Mouse (Mus musculus) adrenal gland, adult 2 months (tissue): Measurements from ENCODE around the gene Rtn4ip1. TPM values are rescaled to one million over a fixed set of nuclear protein-coding genes. Genes with fewer than 3 reads are reported as not detected.
A peak's percentile ranks its signal among the peaks of the same experiment; 100 is the strongest.
"Not testable (repeated sequence)": the region's sequence is repeated elsewhere in the genome, so short reads cannot be mapped to it uniquely, and the experiment has no call there.

ENCODE experiments used
- DNase-seq: peaks from one replicate; pipeline ENCODE4 v3.0.0; 2021
- polyA plus RNA-seq: library from polyadenylated mRNA; depleted of rRNA; stranded (reverse); fragments of >200 nt; gene quantifications from 2 replicates; pipeline ENCODE4 v1.2.3, GENCODE M21; 2012
- total RNA-seq, 2 experiments: library from RNA; stranded (reverse); gene quantifications; 2 replicates each; pipeline ENCODE4 v1.2.3; 2021

Gene Rtn4ip1
- total and polyA plus RNA-seq, 3 experiments, result 6.2 to 30.3 (median 26.3) TPM

DNA sequence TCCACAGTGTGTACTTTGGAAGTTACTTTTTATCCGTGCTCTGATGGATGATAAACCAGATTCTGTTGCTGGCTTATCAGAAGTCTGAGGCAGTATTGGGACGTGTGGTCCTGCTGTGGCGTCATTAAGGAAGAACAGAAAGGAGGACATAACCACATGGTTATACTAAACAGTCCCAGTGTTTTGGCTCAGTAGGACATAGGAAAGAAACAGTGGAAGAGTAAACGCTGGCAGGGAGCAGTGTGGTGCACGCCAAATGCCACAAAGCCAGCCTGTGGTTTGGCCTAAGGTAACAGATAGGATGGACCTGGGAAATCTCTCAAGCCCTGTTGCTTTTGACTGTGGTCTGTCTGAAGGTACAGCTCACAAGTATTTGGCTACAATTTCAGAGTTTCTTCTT, 27.0 kb downstream of the Rtn4ip1 start:
- no peak for DNase-seq

DNA sequence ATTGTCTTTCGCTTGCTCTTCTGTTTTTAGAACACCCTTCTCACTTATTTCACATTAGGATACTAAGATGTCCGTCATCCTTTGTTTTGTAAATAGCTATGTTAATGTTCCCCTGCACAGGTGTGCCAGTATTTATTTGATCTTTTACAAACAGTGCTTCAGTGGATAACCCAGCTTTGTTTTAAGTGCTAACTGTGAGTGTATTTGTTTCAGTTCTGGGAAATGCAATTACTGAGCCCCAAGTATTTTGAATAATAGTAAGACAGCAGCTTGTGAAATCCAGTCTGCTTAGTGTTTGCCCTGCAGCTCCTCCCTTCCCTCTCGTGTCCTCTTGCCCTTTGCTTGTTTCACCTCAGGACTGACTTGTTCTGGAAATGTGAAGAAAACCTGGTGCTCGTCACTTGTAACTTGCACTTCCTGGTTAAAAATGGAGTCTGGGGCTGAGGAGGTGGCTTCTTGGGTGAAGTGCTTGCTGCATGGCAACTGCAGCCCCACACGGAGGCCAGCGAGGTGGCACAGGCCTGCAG, 37.6 kb downstream of the Rtn4ip1 start:
- no peak for DNase-seq

DNA sequence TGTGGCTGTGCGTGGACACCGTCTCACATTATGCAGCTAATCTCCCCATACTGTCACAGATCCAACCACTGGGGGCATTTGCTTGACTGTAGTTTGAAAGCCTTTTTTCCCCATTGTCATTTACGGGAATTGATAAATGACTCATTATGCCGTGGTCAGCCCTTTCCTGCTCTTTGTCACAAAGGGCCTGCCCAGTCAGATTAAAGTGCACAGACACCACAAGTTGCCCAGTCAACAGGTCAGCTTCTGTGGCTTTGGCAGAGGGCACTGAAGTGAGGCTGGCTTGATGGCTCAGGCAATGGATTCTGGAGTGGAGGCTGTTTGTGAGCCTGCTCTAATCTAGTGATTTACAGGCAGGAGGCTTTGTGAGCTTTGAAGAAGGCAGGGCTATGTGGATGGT, 42.1 kb downstream of the Rtn4ip1 start:
- peak; percentile 29 for DNase-seq

GRCm38 (mm10) chr10:43945435-43945834, 43.8 kb downstream of the Rtn4ip1 start:
- no peak for DNase-seq

DNA sequence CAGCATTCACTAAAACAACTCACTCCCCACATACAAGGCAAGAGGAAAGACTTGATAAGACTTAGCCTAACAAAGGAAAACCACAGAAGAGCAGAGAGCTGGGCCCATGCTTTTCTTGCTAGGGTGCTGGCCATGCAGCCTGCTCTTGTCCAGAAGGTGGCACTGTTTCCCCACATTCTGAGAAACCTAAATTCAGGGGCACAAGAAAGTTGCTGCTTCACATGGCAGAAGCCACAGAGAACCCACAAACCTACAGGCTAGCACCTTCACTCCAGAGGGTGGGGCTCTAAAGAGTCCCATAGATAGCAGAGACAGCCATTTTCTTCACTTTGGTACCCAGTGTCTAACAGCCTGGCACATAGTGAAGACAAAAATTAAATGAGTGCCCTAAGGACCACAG, 52.3 kb downstream of the Rtn4ip1 start:
- DNase-seq, result peak; percentile 45

DNA sequence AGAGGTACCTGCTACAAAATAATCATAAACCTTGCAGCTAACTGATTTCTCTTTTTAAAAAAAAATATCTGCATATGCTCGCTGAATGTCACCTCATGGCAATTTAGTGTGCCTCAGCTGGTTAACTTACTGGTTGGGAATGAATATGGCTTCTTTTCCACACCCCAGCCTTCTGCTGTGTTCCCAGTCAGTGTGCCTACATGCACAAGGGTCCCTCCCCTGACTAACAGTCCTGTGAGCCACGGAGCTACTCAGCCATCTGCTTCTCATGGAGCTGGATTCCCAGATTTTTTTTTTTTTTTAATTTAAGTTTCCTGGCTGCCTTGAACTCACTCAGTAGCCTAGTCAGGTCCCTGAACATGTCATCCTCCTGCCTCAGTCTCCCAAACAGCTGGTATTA, 63.3 kb downstream of the Rtn4ip1 start:
- DNase-seq, result no peak

- DNase-seq, result no peak
Observed at GRCm38 (mm10) chr10:43973244-43973643, 71.6 kb downstream of the Rtn4ip1 start.

DNA sequence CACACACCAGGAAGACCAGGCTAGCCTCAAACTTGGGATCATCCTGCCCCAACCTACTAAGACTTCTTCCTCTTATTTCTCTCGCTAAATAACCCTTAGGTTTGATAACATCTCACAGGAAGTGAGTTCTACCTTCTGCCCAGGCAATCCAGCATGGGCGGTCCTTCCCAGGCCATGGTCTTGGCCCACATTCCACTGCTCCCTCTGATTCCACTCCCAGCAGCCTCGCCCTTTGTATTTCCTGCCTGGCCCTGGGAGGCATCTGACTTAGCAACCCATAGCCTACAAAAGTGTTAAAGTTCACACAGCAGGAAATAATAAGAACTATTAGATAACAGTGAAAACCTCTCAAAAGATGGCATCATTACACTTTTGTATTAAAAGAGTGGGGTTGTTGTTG, 75.7 kb downstream of the Rtn4ip1 start:
- DNase-seq, result peak; percentile 30

GRCm38 (mm10) chr10:43980080-43980479, 78.5 kb downstream of the Rtn4ip1 start:
- no peak for DNase-seq

DNA sequence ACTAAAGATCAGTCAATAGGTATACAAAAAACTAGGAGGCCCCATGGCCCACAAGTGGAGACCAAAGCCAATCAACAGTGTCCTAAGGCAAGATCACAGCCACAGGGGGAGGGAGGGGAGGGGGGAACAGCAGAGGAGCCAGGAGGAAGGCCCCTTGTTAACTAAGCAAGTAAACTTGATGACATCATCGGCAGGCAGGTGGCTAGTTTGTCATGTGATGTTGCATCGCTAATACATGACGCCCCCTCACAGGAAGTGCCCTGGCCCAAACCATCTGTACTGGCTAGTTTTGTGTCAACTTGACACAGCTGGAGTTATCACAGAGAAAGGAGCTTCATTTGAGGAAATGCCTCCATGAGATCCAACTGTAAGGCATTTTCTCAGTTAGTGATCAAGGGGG, 79.1 kb downstream of the Rtn4ip1 start:
- DNase-seq, result not testable (repeated sequence)

GRCm38 (mm10) chr10:43982470-43982869, 80.9 kb downstream of the Rtn4ip1 start:
- DNase-seq, result no peak

DNA sequence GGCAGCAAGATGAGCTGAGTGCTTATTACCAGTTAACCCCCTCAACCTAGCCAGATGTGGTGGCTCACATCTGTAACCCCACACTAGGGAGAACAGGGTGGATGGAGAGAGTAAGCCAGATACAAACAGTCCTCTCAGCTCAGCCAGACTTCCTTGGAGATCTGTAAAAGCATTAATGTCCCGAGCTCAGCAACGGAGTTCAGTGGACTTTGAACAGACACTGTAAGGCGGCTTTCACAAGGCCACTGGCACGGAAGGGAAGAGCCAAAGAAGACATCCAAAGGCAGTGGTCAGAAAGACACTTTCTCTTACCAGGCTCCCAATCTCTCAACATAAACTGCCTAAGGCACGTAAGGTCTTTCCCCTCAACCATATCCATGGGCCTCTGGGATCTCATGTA, 81.6 kb downstream of the Rtn4ip1 start:
- DNase-seq, result no peak

DNA sequence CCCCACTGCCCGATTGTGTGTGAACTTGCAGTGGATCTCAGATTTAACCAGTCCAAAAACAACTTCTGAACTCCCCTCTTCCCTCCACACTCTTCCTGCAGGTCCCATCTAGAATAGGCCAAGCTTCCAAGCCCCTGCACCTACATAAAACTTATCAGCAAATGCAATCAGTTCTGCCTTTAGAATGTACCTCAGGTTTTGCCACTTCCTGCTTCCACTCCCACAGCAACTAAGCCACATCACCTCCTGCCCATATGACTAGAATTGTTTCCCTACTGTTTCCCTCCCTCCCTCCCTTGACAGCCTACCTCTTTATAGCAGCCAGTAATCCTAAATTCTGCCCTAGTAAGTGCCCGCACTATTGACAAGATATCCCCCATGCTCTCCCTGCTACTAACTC, 82.3 kb downstream of the Rtn4ip1 start:
- DNase-seq, result no peak

- DNase-seq, result no peak
Observed at GRCm38 (mm10) chr10:43991268-43991667, 89.7 kb downstream of the Rtn4ip1 start.

DNA sequence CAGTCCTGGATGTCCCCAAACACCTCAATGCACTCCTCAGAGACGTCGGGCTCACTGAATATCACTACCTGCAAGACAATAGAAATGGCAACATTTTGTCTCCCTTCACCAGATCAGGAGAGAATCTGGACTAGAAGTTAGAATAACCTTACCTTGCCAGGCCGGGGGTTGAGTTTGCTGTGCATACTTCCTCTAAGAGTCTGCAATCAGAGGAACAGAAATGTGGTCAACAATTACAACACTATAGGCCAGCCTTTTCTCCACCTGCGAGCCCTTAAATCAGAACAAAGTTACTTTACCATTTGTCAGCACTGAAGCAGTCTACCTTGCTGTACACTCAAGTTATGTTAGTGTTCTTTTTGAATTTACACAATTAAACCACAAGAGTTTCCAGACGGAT, 90.9 kb downstream of the Rtn4ip1 start:
- DNase-seq, result no peak

DNA sequence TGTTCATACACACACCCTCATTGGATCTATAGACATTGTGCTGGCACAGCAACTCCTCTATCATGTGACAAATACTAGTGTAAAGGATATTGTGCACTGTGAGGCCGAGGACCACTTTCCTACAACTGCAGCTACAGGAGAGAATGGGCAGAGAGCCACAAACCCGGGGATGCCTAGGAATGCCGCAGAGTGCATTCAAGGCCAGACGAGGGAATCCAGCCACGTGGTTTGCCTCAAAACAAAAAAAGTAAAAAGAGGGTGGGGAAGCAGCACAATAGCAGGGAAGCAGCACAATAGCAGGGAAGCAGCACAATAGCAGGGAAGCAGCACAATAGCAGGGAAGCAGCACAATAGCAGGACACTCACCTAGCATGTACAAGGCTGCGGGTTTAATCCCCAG, 91.6 kb downstream of the Rtn4ip1 start:
- DNase-seq, result peak; percentile 21

GRCm38 (mm10) chr10:43995858-43996650, 94.4 kb downstream of the Rtn4ip1 start:
- no peak for DNase-seq

GRCm38 (mm10) chr10:43997276-43997675, 95.7 kb downstream of the Rtn4ip1 start:
- no peak for DNase-seq

GRCm38 (mm10) chr10:43998023-43998422, 96.4 kb downstream of the Rtn4ip1 start:
- DNase-seq, result no peak

DNA sequence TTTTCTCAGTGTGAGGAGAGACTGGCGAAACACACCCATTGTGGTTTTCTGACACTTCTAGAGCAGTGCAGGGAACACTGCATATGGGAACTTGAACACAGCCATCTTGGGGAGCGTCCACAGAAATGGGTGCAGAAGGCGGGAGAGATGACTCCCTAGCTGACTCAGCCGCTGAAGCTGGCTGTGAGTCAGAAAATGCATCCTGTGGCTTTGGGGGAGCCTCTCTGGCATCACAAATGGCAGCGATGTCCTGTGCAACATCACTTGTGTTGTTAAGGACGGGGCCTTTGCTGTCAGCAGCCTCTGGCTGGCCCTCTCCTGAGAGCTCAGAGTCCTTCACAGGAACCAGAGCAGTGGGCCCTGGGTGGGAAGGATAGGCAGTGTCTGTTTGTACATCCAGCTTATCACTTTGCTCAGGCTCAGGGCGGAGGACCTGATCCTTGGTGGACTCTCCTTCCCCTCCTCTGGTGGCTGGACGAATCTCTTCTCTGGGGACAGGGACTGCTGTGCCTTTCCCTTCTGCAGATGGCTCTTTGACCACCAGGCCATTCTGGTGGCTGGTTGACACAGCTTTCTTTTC, 97.0 kb downstream of the Rtn4ip1 start:
- DNase-seq, result no peak

- DNase-seq, result no peak
Observed at GRCm38 (mm10) chr10:44000156-44000865, 98.7 kb downstream of the Rtn4ip1 start.

DNA sequence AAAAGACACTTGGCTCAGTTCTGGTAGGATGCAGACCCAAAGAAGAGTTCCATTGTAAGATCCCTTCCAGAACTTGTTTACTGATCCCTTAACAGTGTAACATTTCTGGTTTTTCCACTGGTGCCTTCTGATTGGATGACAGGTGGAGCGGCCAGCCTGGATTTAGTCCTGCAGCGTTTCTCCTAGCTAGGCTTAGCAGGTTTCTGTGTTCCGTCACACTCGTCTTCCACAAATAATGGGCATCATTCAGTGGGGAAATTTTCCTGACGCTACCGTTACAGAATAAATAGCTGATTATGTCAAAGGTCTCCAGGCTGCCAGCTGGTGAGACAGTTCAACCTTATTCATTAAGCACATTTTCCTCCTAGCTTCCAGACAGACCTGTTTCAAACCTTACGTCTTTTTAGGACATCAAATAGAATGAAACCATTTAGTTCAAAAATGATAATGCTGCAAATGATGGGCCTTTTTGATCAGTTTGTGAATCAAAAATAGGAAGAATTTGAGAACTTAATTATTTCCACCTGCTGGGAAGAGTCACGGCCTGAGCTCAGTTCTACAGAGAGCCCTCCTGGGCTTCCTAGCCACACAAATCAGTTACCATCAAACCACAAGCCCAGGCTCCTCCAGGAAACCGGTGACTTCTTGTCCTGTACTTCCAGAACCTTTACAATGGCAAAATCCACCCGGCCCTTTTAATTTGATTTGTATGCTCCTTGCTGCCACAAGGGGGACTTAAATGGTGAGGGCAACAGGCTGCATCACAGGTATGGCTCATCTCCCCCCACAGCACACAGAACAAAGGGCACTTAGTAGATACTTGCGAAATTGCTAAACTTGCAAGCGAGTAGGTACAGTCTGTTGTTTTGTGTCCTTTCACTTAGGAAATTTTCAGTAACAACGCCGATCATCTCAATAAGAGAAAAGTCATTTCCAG, 100.7 kb downstream of the Rtn4ip1 start:
- peak; percentile 27 for DNase-seq
